Mouse (Mus musculus) heart, embryonic 13.5 days (tissue): ENCODE measurements around the gene Lingo1. TPM values are rescaled to one million over a fixed set of nuclear protein-coding genes. Genes with fewer than 3 reads are reported as not detected.

Experiments
- ATAC-seq: fragments of 200-750 bp; cut with Nextera tagmentation; 2 replicates; pipeline ENCODE4 v1.8.0; 2017; ENCODE audit warnings: moderate TSS enrichment; ENCODE audit not compliant: insufficient number of reproducible peaks, low FRiP score, low TSS enrichment; ENCODE audit errors: extremely low read depth
- H3K27ac ChIP-seq: fragments of 300-500 bp; sonication (generic); replicated peaks from 2 replicates; pipeline ENCODE4 v1.5.1; 2015; ENCODE audit warnings: moderate library complexity, mild to moderate bottlenecking, inconsistent platforms
- H3K27me3 ChIP-seq: fragments of 300-500 bp; sonication (generic); replicated peaks from 2 replicates; pipeline ENCODE4 v1.6.1; 2015; ENCODE audit warnings: mild to moderate bottlenecking, inconsistent platforms
- H3K36me3 ChIP-seq: fragments of 300-500 bp; sonication (generic); 2 replicates; pipeline ENCODE4 v1.6.1; 2015; ENCODE audit warnings: mild to moderate bottlenecking, inconsistent platforms
- H3K4me1 ChIP-seq: fragments of 300-500 bp; sonication (generic); 2 replicates; pipeline ENCODE4 v1.6.1; 2015; ENCODE audit warnings: inconsistent platforms
- H3K4me2 ChIP-seq: fragments of 300-500 bp; sonication (generic); 2 replicates; pipeline ENCODE4 v1.6.1; 2015; ENCODE audit warnings: inconsistent platforms, mild to moderate bottlenecking, moderate library complexity
- H3K4me3 ChIP-seq: fragments of 300-500 bp; sonication (generic); 2 replicates; pipeline ENCODE4 v1.5.1; 2015; ENCODE audit warnings: moderate library complexity, mild to moderate bottlenecking, inconsistent platforms
- H3K9ac ChIP-seq: fragments of 300-500 bp; sonication (generic); 2 replicates; pipeline ENCODE4 v1.6.1; 2015; ENCODE audit warnings: inconsistent platforms, mild to moderate bottlenecking, moderate library complexity
- H3K9me3 ChIP-seq: fragments of 300-500 bp; sonication (generic); 2 replicates; pipeline ENCODE4 v1.6.1; 2016; ENCODE audit warnings: inconsistent platforms
- whole genome bisulfite sequencing: fragments of 180-500 bp; shearing (Covaris S2); methylation state at CpG from one replicate; pipeline ENCODE4 v1.1.7; 2015; ENCODE audit warnings: mixed read lengths; 5-methylcytosine and 5-hydroxymethylcytosine counted together
- polyA plus RNA-seq: library from polyadenylated mRNA; unstranded; fragments of >200 nt; fragmentation: Nextera tagmentation; extraction: Ambion mirVana; gene quantifications from 2 replicates; pipeline ENCODE4 v1.2.1, GENCODE M21; 2015

Lingo1 gene
- polyA plus RNA-seq, 1 experiment from 2014 or later: 2.3 TPM

DNA sequence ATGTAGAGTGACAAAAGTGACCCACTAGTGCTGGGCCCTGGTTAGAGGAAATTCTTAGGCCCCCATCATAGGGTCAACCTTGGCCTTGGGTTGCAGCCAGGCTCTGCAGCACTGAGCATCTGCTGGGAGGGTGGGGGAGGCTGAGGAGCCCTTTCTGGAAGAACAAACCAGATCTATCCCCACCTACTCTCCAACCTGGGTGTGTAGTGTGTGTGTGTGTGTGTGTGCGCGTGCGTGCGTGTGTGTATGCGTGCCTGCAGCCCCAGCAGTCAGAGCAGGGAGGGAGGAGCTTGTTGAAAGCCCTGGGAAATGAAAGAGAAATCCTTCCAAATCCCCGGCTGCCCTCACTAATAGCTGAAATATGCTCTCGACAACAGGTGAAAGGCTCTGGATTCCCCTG is 133.3 kb downstream of the Lingo1 start:
- no peak overlapping the region for H3K4me2 ChIP-seq
- H3K4me1 ChIP-seq: no peaks in the 10 kb centered on the region
- ATAC-seq: no peak
- no peak overlapping the region for H3K27ac ChIP-seq
- no peak overlapping the region for H3K4me3 ChIP-seq
- no peak overlapping the region for H3K9ac ChIP-seq
- peaks cover 43% of the 10 kb centered on the region for H3K27me3 ChIP-seq
- no peaks in the 10 kb centered on the region for H3K9me3 ChIP-seq
- H3K36me3 ChIP-seq: no peaks in the 10 kb centered on the region
- 80% methylated on average over 7 of the region's 7 CpGs for WGBS

DNA sequence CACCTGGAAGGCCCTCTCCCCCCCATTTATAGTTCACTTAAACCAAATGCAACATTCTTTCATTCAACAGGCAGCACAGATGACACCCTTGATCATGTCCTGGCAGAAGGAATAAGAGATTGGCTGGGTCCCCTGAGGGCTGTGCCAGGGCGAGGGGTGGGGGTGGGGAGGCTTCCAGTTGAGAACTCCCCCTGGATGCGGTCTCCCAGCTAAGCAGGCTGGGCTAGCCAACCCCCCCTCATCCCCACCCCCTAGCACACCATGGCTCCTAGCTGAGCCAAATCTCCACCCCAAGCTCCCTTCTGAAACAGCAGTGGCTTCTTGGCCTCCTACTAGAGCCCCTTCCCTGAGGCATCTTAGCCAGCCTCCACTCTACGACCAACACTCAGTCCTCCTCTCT is 133.9 kb downstream of the Lingo1 start:
- no peak overlapping the region for H3K4me2 ChIP-seq
- H3K27me3 ChIP-seq: peaks cover 46% of the 10 kb centered on the region
- H3K9me3 ChIP-seq: no peaks in the 10 kb centered on the region
- no peaks in the 10 kb centered on the region for H3K36me3 ChIP-seq
- H3K27ac ChIP-seq: no peak overlapping the region
- no peak for ATAC-seq
- H3K4me3 ChIP-seq: no peak overlapping the region
- no peaks in the 10 kb centered on the region for H3K4me1 ChIP-seq
- no peak overlapping the region for H3K9ac ChIP-seq
- WGBS: 53% methylated on average over 3 of the region's 3 CpGs

DNA sequence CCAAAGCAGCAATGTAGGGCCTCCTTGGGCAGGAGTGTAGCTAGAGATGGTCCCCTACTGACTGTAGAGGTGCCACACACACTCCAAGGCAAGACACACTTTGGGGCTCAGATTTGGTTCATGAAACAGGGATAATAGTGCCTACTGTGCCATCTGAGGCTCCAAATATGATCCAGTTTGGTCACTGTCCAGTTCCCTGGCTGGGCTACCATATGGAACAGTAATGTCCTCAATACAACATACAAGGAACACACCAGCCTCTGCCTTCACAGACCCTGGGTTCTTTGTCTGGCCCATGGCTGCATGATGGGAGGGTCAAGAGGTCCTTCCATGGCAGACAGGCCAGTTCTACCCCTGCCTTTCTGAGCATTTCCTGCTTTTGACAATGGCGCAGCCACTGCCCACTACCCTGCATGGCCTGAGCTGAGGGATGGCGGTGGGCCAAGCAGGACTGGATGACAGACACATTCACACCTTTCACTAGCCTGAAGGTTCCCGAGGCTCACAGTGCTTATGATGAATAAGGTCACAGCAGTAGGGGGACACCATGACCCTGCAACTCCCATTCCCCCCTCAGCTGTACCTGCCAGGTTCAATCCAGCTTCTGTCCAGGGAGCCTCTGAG is 134.9 kb downstream of the Lingo1 start:
- H3K4me1 ChIP-seq: peaks cover 6% of the 10 kb centered on the region; the same call in 1 of the 2 replicates
- H3K27me3 ChIP-seq: peaks cover 56% of the 10 kb centered on the region
- no peaks in the 10 kb centered on the region for H3K9me3 ChIP-seq
- ATAC-seq: no peak
- H3K4me3 ChIP-seq: no peak overlapping the region
- no peak overlapping the region for H3K9ac ChIP-seq
- 50% methylated on average over 3 of the region's 3 CpGs for WGBS
- H3K4me2 ChIP-seq: no peak overlapping the region
- no peaks in the 10 kb centered on the region for H3K36me3 ChIP-seq
- no peak overlapping the region for H3K27ac ChIP-seq

DNA sequence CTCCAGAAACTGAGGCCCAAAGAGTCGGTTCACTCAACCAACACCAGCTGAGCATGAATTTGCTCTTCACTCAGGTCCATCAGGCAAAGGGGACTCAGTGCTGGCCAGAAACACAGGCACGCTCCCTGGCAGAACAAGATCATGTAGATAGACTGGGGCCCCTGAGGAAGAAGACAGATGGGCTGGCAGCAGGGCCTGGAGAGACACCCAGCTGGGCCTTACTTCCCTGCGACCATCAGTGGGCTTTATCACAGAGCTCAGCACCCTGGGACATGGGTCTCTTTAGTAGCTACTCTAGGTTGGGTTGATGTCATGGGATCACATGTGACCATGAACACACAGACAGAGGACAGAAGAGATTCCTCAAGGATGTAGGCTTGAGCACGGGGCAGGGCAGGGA is 137.7 kb downstream of the Lingo1 start:
- ATAC-seq: no peak
- no peak overlapping the region for H3K4me2 ChIP-seq

DNA sequence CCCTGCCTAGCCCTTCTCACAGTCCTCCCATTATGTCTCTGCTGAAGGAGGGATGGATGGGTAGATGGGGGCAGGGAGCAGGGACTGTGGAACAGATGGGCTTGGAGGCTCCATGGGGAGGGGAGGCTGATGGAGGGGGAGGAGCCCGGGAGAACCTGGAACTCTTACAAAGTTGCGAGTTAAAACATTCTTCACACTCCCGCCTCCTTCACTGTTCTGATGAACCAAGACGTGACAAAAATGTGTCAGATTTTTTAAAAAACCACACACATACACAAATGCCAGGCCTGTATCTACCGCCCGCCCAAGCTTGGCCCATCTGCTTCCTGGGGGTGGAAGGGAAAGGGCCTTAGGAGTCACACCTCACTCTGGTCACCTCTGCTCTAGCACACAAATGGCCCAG is 138.3 kb downstream of the Lingo1 start:
- Histone ChIP-seq H3K27ac (no peak overlapping the region), H3K4me3 (no peak overlapping the region), H3K9me3 (no peaks in the 10 kb centered on the region), H3K4me2 (no peak overlapping the region), H3K9ac (no peak overlapping the region), H3K36me3 (no peaks in the 10 kb centered on the region), H3K27me3 (peaks cover 53% of the 10 kb centered on the region), H3K4me1 (peaks cover 6% of the 10 kb centered on the region; the same call in 1 of the 2 replicates)
- WGBS: 67% methylated on average over 6 of the region's 6 CpGs
- ATAC-seq: no peak

More for the DNA sequence above, 137.7 kb downstream of the Lingo1 start:
- H3K27me3 ChIP-seq: peaks cover 55% of the 10 kb centered on the region
- peaks cover 6% of the 10 kb centered on the region; the same call in 1 of the 2 replicates for H3K4me1 ChIP-seq
- no peak overlapping the region for H3K27ac ChIP-seq
- H3K9ac ChIP-seq: no peak overlapping the region
- no peak overlapping the region for H3K4me3 ChIP-seq
- H3K9me3 ChIP-seq: no peaks in the 10 kb centered on the region
- H3K36me3 ChIP-seq: no peaks in the 10 kb centered on the region
- WGBS: 64% methylated on average over 4 of the region's 4 CpGs

DNA sequence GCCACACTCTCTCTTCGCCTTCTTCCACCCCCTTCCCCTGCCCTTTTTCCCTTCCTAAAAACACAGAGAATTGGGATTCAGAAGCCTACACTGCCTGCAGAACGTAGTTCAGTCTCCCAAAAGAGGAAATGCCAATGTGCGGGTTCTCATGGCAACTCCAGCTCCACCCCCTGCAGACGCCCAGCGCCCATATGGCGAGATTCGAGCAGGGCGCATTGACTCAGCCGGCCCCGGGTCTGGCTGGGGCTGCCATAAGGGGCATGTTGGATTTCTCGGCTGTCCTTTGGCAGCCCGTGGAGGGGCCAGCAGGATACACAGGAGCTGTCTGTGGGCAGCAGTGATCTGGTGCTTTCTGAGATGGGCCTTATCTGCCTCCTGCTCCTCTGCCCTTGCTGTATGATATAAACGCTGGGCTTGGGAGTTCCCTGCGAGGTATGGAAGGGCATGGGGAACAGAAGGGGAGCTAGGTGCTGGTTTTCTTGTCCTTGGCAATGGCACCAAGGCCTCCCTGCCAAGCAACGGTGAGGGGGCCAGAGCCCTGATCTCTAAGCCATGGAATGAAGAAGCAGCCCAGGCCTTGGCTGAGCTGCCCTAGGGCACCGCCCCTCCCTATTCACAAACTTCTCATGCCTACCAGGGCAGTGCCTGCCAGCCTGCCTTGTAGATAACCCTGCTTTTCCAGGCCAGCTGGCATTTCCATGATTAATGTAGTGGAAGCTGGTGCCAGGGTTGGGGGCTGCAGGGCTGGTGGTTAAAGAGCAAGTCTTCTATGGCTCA is 139.3 kb downstream of the Lingo1 start:
- Histone ChIP-seq H3K36me3 (no peaks in the 10 kb centered on the region), H3K4me3 (no peak overlapping the region), H3K4me2 (peak overlapping the region; percentile 6; the same call in 1 of the 2 replicates), H3K27ac (no peak overlapping the region), H3K27me3 (peaks cover 46% of the 10 kb centered on the region), H3K9me3 (no peaks in the 10 kb centered on the region), H3K4me1 (peaks cover 6% of the 10 kb centered on the region; the same call in 1 of the 2 replicates), H3K9ac (no peak overlapping the region)
- WGBS: 35% methylated on average over 16 of the region's 16 CpGs
- ATAC-seq: no peak

DNA sequence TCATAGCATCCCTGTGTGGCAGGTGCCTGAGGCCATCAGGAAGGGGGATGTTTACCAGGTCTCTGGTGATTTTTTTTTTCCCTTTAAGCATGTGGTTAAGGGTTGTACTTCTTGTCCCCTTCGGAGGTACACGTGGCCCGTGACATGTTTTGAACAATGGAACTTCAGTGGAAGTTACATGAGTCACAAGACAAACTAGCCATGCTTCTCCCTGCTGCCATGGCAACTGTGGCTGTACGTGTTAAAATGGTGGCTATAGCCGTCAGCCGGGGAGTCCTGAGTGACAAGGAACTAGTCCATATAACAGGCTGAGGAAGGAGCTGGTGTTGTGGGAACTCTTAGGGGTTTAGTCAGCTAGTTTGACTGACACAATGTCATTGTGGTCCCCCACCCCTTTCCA is 141.1 kb downstream of the Lingo1 start:
- no peaks in the 10 kb centered on the region for H3K9me3 ChIP-seq
- no peak overlapping the region for H3K9ac ChIP-seq
- no peak overlapping the region for H3K4me2 ChIP-seq
- 57% methylated on average over 6 of the region's 6 CpGs for WGBS
- no peaks in the 10 kb centered on the region for H3K36me3 ChIP-seq
- H3K4me3 ChIP-seq: no peak overlapping the region
- H3K27me3 ChIP-seq: peaks cover 43% of the 10 kb centered on the region
- H3K27ac ChIP-seq: no peak overlapping the region
- peaks cover 6% of the 10 kb centered on the region; the same call in 1 of the 2 replicates for H3K4me1 ChIP-seq
- ATAC-seq: no peak

DNA sequence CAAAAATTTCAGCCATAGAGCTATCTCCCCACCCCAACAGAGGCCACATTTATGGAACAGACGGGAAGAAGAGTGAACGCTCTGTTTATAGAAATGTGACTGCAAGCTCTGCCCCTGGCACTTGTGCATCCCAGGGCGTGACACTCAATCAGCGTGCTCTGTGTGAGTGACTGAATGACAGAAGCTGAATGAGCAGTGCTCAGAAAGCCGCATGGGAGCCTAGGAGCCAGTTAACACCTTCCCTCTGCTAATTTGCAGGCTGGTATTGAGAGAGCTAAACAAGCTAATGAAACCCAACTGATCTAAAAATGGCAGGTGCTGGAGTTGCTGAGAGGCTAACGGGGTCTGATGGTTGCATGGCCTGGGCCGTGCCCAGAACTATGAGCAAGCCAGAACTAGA is 143.7 kb downstream of the Lingo1 start:
- no peak overlapping the region for H3K27ac ChIP-seq
- 58% methylated on average over 7 of the region's 7 CpGs for WGBS
- H3K36me3 ChIP-seq: no peaks in the 10 kb centered on the region
- no peak overlapping the region for H3K9ac ChIP-seq
- no peaks in the 10 kb centered on the region for H3K9me3 ChIP-seq
- H3K4me1 ChIP-seq: peaks cover 6% of the 10 kb centered on the region; the same call in 1 of the 2 replicates
- peaks cover 40% of the 10 kb centered on the region for H3K27me3 ChIP-seq
- H3K4me2 ChIP-seq: no peak overlapping the region
- no peak overlapping the region for H3K4me3 ChIP-seq
- ATAC-seq: no peak

DNA sequence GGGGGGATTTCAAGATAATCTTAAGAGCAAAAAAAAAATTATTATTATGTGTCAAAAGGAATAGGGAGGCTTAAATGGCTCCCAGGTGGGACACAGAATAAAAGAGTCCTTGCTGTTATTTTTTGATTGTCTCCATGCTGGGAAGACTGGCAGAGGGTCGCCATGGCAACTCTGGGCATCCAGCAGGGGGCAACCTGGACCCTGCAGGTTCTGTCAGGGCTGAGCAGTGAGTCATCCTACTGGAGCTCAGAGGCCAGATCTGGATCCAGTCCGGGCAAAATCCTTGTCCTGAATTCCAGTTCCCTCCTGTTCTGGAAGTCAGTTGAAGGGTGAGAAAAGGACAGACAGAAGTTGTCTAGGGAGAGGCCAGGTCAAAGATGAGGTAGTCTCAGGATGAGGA is 144.7 kb downstream of the Lingo1 start:
- no peak for ATAC-seq
- Histone ChIP-seq H3K9me3 (no peaks in the 10 kb centered on the region), H3K4me2 (no peak overlapping the region), H3K27ac (no peak overlapping the region), H3K36me3 (no peaks in the 10 kb centered on the region), H3K4me3 (no peak overlapping the region), H3K4me1 (peaks cover 2% of the 10 kb centered on the region; the same call in 1 of the 2 replicates), H3K9ac (no peak overlapping the region), H3K27me3 (peaks cover 41% of the 10 kb centered on the region)
- 36% methylated on average over 2 of the region's 2 CpGs for WGBS

DNA sequence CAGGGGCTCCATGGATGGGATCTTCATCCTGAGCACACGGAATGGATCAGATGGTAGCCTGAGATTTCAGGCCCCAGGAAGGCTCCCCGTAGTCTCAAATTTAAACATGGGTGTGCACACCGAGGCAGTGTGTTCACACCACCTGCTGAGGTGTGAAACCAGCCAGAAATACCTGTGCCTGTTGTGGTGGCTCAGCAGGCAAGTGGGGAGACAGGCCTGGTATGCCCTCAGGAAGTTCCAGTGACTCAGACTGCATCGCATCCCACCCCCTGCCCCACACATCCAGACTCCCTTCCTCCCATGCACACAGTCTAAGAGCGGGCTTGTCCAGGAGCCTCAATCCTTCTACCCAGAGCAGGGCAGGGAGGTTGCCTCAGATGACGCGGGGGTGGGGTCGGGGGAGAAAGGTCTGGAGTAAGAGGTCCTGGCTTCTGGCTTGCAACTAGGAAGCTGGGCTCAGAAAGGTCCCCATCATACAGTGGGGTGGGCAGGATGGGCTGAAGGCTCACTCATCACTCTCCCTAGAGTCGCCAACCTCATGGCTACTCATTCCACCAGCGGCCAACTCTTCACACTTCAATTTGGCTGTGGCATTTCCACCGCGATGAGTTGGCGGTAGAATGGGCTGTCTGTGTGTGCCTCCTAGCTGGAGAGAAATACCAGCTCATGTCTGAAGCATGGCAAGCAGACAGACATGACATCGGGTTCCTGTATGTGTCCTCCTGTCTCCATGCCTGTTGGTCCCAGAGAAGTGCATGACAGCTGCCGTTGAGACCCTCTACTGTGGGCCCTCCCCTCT is 149.8 kb downstream of the Lingo1 start:
- Histone ChIP-seq H3K4me3 (no peak overlapping the region), H3K9me3 (no peaks in the 10 kb centered on the region), H3K27ac (no peak overlapping the region), H3K36me3 (no peaks in the 10 kb centered on the region), H3K9ac (no peak overlapping the region), H3K27me3 (peaks cover 57% of the 10 kb centered on the region), H3K4me1 (no peaks in the 10 kb centered on the region), H3K4me2 (no peak overlapping the region)
- no peak for ATAC-seq
- 78% methylated on average over 15 of the region's 15 CpGs for WGBS

DNA sequence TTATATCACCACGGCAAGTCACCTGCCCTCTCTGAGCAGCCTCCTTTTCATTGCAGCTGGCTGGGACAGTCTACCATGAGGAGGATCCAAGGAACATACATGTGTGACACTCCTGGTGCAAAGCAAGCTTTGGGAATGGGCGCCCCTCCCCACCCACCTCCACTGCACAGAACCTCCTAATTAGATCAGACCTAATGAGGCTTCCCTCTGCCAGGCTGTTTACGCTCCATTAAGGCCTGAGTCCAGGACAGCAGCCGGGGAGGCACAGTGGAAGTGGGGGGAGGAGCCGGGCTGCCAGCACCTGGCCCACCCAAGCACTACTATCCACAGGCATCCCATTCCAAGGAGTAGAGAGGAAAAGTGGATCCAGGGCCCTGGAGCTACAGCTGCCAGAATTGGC is 152.8 kb downstream of the Lingo1 start:
- no peak overlapping the region for H3K4me3 ChIP-seq
- 62% methylated on average over 5 of the region's 5 CpGs for WGBS
- H3K4me1 ChIP-seq: no peaks in the 10 kb centered on the region
- H3K36me3 ChIP-seq: no peaks in the 10 kb centered on the region
- peaks cover 76% of the 10 kb centered on the region for H3K27me3 ChIP-seq
- H3K9me3 ChIP-seq: no peaks in the 10 kb centered on the region
- no peak overlapping the region for H3K4me2 ChIP-seq
- no peak for ATAC-seq
- no peak overlapping the region for H3K9ac ChIP-seq
- H3K27ac ChIP-seq: no peak overlapping the region
